Mouse (Mus musculus): Measurements from ENCODE around the gene Ltbp1. TPM values are rescaled to one million over a fixed set of nuclear protein-coding genes. Genes with fewer than 3 reads are reported as not detected.

Gene Ltbp1
- polyA plus RNA-seq, 2 experiments: 83.3 to 104 TPM

GRCm38 (mm10) chr17:75171659-75172058 is 166.3 kb downstream of the Ltbp1 start:
- Histone ChIP-seq H3K4me3 (replicated peaks; ENCODE audit: low read length) (no peak overlapping the region), H3K4me1 (ENCODE audit: control insufficient read depth, insufficient read depth, low read length) (peaks cover 4% of the 10 kb centered on the region; the same call in 1 of the 2 replicates), H3K27ac (replicated peaks; ENCODE audit: low read depth, low read length) (no peak overlapping the region), H3K9ac (ENCODE audit: low read depth, low read length, severe bottlenecking) (no peak overlapping the region), H3K4me2 (replicated peaks; ENCODE audit: low read depth, low read length, severe bottlenecking) (no peak overlapping the region), H3K9me3 (ENCODE audit: control insufficient read depth, low read length) (no peaks in the 10 kb centered on the region), H3K27me3 (ENCODE audit: control insufficient read depth, insufficient read depth, low read length) (no peaks in the 10 kb centered on the region), H3K36me3 (ENCODE audit: control insufficient read depth, insufficient read depth, low read length) (no peaks in the 10 kb centered on the region)
- no peak for ATAC-seq (ENCODE audit: low FRiP score, low read depth)
- WGBS: 88% methylated on average over 7 of the region's 7 CpGs
- no peak for DNase-seq (ENCODE audit: low spot score)
- no peak for TF ChIP-seq POLR2A (IDR thresholded peaks at IDR 0.05; ENCODE audit: borderline replicate concordance, extremely low read depth, insufficient read depth, insufficient read length)

- no peak overlapping the region for H3K4me2 ChIP-seq (replicated peaks; ENCODE audit: low read depth, low read length, severe bottlenecking)
- H3K27ac ChIP-seq (replicated peaks; ENCODE audit: low read depth, low read length): no peak overlapping the region
- peaks cover 12% of the 10 kb centered on the region for H3K4me1 ChIP-seq (ENCODE audit: control insufficient read depth, insufficient read depth, low read length)
- ATAC-seq (ENCODE audit: low FRiP score, low read depth) (no peak), DNase-seq (ENCODE audit: low spot score) (no peak)
- H3K36me3 ChIP-seq (ENCODE audit: control insufficient read depth, insufficient read depth, low read length): no peaks in the 10 kb centered on the region
- 88% methylated on average over 7 of the region's 7 CpGs for WGBS
- no peak for TF ChIP-seq POLR2A (IDR thresholded peaks at IDR 0.05; ENCODE audit: borderline replicate concordance, extremely low read depth, insufficient read depth, insufficient read length)
- no peak overlapping the region for H3K9ac ChIP-seq (ENCODE audit: low read depth, low read length, severe bottlenecking)
- H3K4me3 ChIP-seq (replicated peaks; ENCODE audit: low read length): no peak overlapping the region
- no peaks in the 10 kb centered on the region for H3K9me3 ChIP-seq (ENCODE audit: control insufficient read depth, low read length)
- H3K27me3 ChIP-seq (ENCODE audit: control insufficient read depth, insufficient read depth, low read length): no peaks in the 10 kb centered on the region
These were observed 167.4 kb downstream of the Ltbp1 start for GRCm38 (mm10) chr17:75172685-75173205.

- Histone ChIP-seq H3K36me3 (ENCODE audit: control insufficient read depth, insufficient read depth, low read length) (no peaks in the 10 kb centered on the region), H3K27ac (replicated peaks; ENCODE audit: low read depth, low read length) (no peak overlapping the region), H3K27me3 (ENCODE audit: control insufficient read depth, insufficient read depth, low read length) (no peaks in the 10 kb centered on the region), H3K9ac (ENCODE audit: low read depth, low read length, severe bottlenecking) (no peak overlapping the region), H3K4me3 (replicated peaks; ENCODE audit: low read length) (no peak overlapping the region), H3K4me2 (replicated peaks; ENCODE audit: low read depth, low read length, severe bottlenecking) (no peak overlapping the region), H3K9me3 (ENCODE audit: control insufficient read depth, low read length) (no peaks in the 10 kb centered on the region), H3K4me1 (ENCODE audit: control insufficient read depth, insufficient read depth, low read length) (peaks cover 25% of the 10 kb centered on the region)
- no peak for TF ChIP-seq POLR2A (IDR thresholded peaks at IDR 0.05; ENCODE audit: borderline replicate concordance, extremely low read depth, insufficient read depth, insufficient read length)
- WGBS: 76% methylated on average over 3 of the region's 3 CpGs
- DNase-seq (ENCODE audit: low spot score) (no peak), ATAC-seq (ENCODE audit: low FRiP score, low read depth) (no peak)
These were observed 169.1 kb downstream of the Ltbp1 start for GRCm38 (mm10) chr17:75174501-75174900.

- H3K4me3 ChIP-seq (replicated peaks; ENCODE audit: low read length): peak overlapping the region; percentile 22
- H3K9ac ChIP-seq (ENCODE audit: low read depth, low read length, severe bottlenecking): peak overlapping the region; percentile 28; the same call in 1 of the 2 replicates
- H3K4me1 ChIP-seq (ENCODE audit: control insufficient read depth, insufficient read depth, low read length): peaks cover 44% of the 10 kb centered on the region
- no peak for TF ChIP-seq POLR2A (IDR thresholded peaks at IDR 0.05; ENCODE audit: borderline replicate concordance, extremely low read depth, insufficient read depth, insufficient read length)
- H3K4me2 ChIP-seq (replicated peaks; ENCODE audit: low read depth, low read length, severe bottlenecking): peak overlapping the region; percentile 47
- no peaks in the 10 kb centered on the region for H3K27me3 ChIP-seq (ENCODE audit: control insufficient read depth, insufficient read depth, low read length)
- DNase-seq (ENCODE audit: low spot score) (peak; percentile 78), ATAC-seq (ENCODE audit: low FRiP score, low read depth) (peak; percentile 86)
- H3K27ac ChIP-seq (replicated peaks; ENCODE audit: low read depth, low read length): peak overlapping the region; percentile 61
- WGBS: 16% methylated on average over 24 of the region's 24 CpGs
- no peaks in the 10 kb centered on the region; the same call in 1 of the 2 replicates for H3K36me3 ChIP-seq (ENCODE audit: control insufficient read depth, insufficient read depth, low read length)
- H3K9me3 ChIP-seq (ENCODE audit: control insufficient read depth, low read length): no peaks in the 10 kb centered on the region
These were observed 172.8 kb downstream of the Ltbp1 start for GRCm38 (mm10) chr17:75177920-75178867.

- Histone ChIP-seq H3K27ac (replicated peaks; ENCODE audit: low read depth, low read length) (peak overlapping the region; percentile 61), H3K9me3 (ENCODE audit: control insufficient read depth, low read length) (no peaks in the 10 kb centered on the region), H3K4me2 (replicated peaks; ENCODE audit: low read depth, low read length, severe bottlenecking) (peak overlapping the region; percentile 47), H3K27me3 (ENCODE audit: control insufficient read depth, insufficient read depth, low read length) (no peaks in the 10 kb centered on the region), H3K9ac (ENCODE audit: low read depth, low read length, severe bottlenecking) (peak overlapping the region; percentile 28; the same call in 1 of the 2 replicates), H3K4me3 (replicated peaks; ENCODE audit: low read length) (peak overlapping the region; percentile 22), H3K4me1 (ENCODE audit: control insufficient read depth, insufficient read depth, low read length) (peaks cover 44% of the 10 kb centered on the region), H3K36me3 (ENCODE audit: control insufficient read depth, insufficient read depth, low read length) (no peaks in the 10 kb centered on the region; the same call in 1 of the 2 replicates)
- WGBS: 22% methylated on average over 8 of the region's 8 CpGs
- DNase-seq (ENCODE audit: low spot score) (no peak), ATAC-seq (ENCODE audit: low FRiP score, low read depth) (no peak)
- TF ChIP-seq POLR2A (IDR thresholded peaks at IDR 0.05; ENCODE audit: borderline replicate concordance, extremely low read depth, insufficient read depth, insufficient read length): no peak
These were observed 173.6 kb downstream of the Ltbp1 start for GRCm38 (mm10) chr17:75179001-75179400.
